Mouse (Mus musculus) liver (tissue): ENCODE measurements around the gene Gm13103.
"Not testable (repeated sequence)": the region's sequence is repeated elsewhere in the genome, so short reads cannot be mapped to it uniquely, and the experiment has no call there.

Experiments
- DNase-seq: peaks from one replicate; pipeline ENCODE4 v3.0.0-alpha.2; 2020; ENCODE audit warnings: mixed read lengths

The Gm13103 gene

GRCm38 (mm10) chr4:143846197-143846596 is at the start of gene Gm13103:
TSS of gene Gm13103 (plus strand) at chr4:143846497.
- DNase-seq: not testable (repeated sequence)

GRCm38 (mm10) chr4:143815993-143816392 is 30.3 kb upstream of the Gm13103 start, which contains the start of gene Gm13084:
TSS of gene Gm13084 (minus strand) at chr4:143816093.
- DNase-seq: no peak

- not testable (repeated sequence) for DNase-seq
Observed at GRCm38 (mm10) chr4:143882371-143882770, 36.1 kb downstream of the Gm13103 start.

GRCm38 (mm10) chr4:143894406-143894805 is 48.1 kb downstream of the Gm13103 start:
- DNase-seq: not testable (repeated sequence)

GRCm38 (mm10) chr4:143900280-143900679 is 54.0 kb downstream of the Gm13103 start, which contains the start of gene Pramef6:
TSS of gene Pramef6 (minus strand) at chr4:143900380.
- DNase-seq: not testable (repeated sequence)
